Mouse (Mus musculus): ENCODE measurements around the gene Ckmt1.

Gene Ckmt1

DNA sequence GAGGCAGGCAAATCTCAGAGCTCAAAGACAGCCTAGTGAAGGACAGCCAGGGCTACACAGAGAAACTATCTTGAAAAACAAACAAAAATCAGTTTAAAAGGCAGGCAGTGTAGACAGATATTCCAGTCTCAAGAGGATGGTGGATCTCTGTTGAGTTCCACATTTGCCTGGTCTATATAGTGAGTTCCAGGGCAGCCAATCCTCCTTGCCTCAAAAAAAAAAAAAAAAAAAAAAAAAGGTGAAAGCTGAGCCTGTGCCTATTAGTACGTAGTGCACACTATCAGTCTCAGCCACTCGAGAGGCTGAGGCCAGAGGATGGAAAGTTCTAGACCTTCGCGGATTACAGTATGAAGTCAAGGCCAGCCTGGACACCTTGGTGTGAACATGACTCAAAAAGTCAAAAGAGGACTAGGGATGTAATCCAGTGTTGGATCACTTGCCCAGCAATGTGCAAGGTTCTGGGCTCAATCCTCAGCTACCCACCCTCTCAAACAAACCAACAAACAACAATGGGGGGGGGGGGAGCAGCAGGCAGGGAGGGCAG lies 55.4 kb downstream of the Ckmt1 start:
- DNase-seq (ENCODE audit: low read depth, low spot score) = no peak

Data from A20 (cell line).